Mouse (Mus musculus) neural tube, embryonic 12.5 days (tissue): ENCODE measurements around the gene Oxnad1. TPM values are rescaled to one million over a fixed set of nuclear protein-coding genes. Genes with fewer than 3 reads are reported as not detected.
"Not testable (repeated sequence)": the region's sequence is repeated elsewhere in the genome, so short reads cannot be mapped to it uniquely, and the experiment has no call there.

Experiments
- ATAC-seq: fragments of 200-750 bp; cut with Nextera tagmentation; 2 replicates; pipeline ENCODE4 v1.8.0; 2017; ENCODE audit warnings: low read depth, mild to moderate bottlenecking, moderate TSS enrichment, moderate library complexity; ENCODE audit not compliant: low FRiP score
- H3K27ac ChIP-seq: fragments of 300-500 bp; sonication (generic); 2 replicates; pipeline ENCODE4 v1.5.1; 2016
- H3K27me3 ChIP-seq: fragments of 300-500 bp; sonication (generic); replicated peaks from 2 replicates; pipeline ENCODE4 v1.6.1; 2016; ENCODE audit warnings: mild to moderate bottlenecking
- H3K36me3 ChIP-seq: fragments of 300-500 bp; sonication (generic); 2 replicates; pipeline ENCODE4 v1.6.1; 2016; ENCODE audit warnings: mild to moderate bottlenecking
- H3K4me1 ChIP-seq: fragments of 300-500 bp; sonication (generic); 2 replicates; pipeline ENCODE4 v1.6.1; 2016
- H3K4me2 ChIP-seq: fragments of 300-500 bp; sonication (generic); replicated peaks from 2 replicates; pipeline ENCODE4 v1.6.1; 2016; ENCODE audit warnings: mild to moderate bottlenecking
- H3K4me3 ChIP-seq: fragments of 300-500 bp; sonication (generic); 2 replicates; pipeline ENCODE4 v1.5.1; 2016
- H3K9ac ChIP-seq: fragments of 300-500 bp; sonication (generic); 2 replicates; pipeline ENCODE4 v1.6.1; 2016; ENCODE audit warnings: mild to moderate bottlenecking
- H3K9me3 ChIP-seq: fragments of 300-500 bp; sonication (generic); 2 replicates; pipeline ENCODE4 v1.6.1; 2016; ENCODE audit warnings: mild to moderate bottlenecking
- WGBS: fragments of 180-500 bp; shearing (Covaris S2); methylation state at CpG from one replicate; pipeline ENCODE4 v1.1.7; 2016; 5-methylcytosine and 5-hydroxymethylcytosine counted together
- polyA plus RNA-seq: library from polyadenylated mRNA; unstranded; fragments of >200 nt; fragmentation: Nextera tagmentation; extraction: Ambion mirVana; gene quantifications from 2 replicates; pipeline ENCODE4 v1.2.1, GENCODE M21; 2016

Oxnad1 gene
- polyA plus RNA-seq, 1 experiment from 2014 or later: 22.5 TPM

DNA sequence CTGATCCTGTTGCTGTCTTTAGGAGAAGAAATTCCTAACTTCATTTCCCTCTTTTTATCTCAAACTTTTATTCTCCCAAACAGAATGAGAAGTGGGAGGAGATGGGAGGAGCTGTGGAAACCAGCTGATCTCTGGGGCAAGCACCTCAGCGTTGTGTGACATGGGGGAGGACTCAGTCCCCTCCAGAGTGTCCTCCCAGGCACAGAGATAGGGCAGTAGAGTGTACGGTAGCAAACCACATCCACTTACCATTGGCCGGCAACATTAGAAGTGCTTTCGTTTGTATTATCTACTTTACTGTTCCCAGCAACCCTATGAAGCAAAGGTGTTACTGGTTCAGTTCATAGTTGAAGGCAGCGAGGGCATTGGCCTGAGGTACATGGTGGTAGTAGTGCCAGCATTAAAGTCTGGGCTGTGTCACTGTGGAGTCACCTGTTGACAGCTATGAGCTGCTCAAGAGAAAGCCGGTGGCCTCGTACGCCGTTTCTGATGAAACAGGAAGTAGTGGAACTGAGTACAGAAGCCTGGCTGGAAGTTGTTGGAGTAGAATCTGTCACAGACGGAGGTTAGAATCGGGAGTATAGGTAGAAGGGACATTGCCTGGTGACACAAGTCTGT, 8.4 kb downstream of the Oxnad1 start:
- H3K4me2 ChIP-seq: no peak overlapping the region
- no peak overlapping the region for H3K9ac ChIP-seq
- H3K4me1 ChIP-seq: no peaks in the 10 kb centered on the region
- ATAC-seq: no peak
- H3K9me3 ChIP-seq: no peaks in the 10 kb centered on the region
- no peaks in the 10 kb centered on the region for H3K27me3 ChIP-seq
- H3K27ac ChIP-seq: no peak overlapping the region
- WGBS: 93% methylated on average over 11 of the region's 11 CpGs
- H3K4me3 ChIP-seq: no peak overlapping the region
- peaks cover 56% of the 10 kb centered on the region for H3K36me3 ChIP-seq

DNA sequence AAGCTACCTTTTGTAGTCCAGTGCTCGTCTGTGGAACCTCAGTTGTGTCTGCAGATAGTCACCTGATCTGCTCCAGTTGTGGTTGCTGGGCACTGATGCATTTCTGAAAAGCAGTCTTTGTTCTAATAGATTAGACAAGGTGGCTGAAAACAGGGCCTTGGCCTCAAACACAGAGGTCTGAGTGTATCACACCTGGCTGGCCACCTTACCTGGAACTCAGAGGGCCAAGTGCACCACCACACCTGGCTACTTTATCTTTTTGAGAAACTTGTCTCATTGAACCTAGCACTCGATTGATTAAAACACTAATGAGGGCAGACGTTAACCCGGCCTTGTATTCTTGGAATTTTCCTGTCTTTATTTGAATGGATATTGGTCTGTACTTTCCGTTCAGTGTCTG, 10.5 kb downstream of the Oxnad1 start:
- 89% methylated on average over 5 of the region's 5 CpGs for WGBS
- H3K27ac ChIP-seq: no peak overlapping the region
- H3K9ac ChIP-seq: no peak overlapping the region
- no peak overlapping the region for H3K4me2 ChIP-seq
- ATAC-seq: no peak
- no peaks in the 10 kb centered on the region for H3K9me3 ChIP-seq
- no peaks in the 10 kb centered on the region for H3K27me3 ChIP-seq
- no peak overlapping the region for H3K4me3 ChIP-seq
- peaks cover 76% of the 10 kb centered on the region for H3K36me3 ChIP-seq
- H3K4me1 ChIP-seq: no peaks in the 10 kb centered on the region

DNA sequence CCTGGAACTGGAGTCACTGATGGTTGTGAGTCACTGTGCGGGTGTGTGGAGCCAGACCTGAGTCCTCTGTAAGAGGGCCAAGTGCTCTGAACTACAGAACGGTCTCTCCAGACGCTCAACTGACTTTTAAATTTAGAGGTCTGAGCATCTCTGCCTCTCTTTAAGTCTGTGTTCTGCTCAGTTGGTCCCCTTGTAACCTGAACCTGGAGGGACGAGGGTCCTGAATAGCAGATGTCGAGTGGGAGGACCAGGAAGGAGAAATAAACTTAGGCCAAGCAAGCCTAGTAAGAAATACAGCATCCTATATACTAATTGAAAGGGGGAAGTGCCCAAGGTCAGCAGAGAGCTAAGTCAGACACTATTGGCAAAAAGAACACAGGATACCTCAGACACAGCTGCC, 11.6 kb downstream of the Oxnad1 start:
- no peak overlapping the region for H3K9ac ChIP-seq
- no peak overlapping the region for H3K27ac ChIP-seq
- H3K36me3 ChIP-seq: peaks cover 78% of the 10 kb centered on the region
- no peaks in the 10 kb centered on the region for H3K4me1 ChIP-seq
- no peaks in the 10 kb centered on the region for H3K27me3 ChIP-seq
- no peaks in the 10 kb centered on the region for H3K9me3 ChIP-seq
- H3K4me2 ChIP-seq: no peak overlapping the region
- WGBS: 90% methylated on average over 5 of the region's 5 CpGs
- ATAC-seq: no peak
- no peak overlapping the region for H3K4me3 ChIP-seq

DNA sequence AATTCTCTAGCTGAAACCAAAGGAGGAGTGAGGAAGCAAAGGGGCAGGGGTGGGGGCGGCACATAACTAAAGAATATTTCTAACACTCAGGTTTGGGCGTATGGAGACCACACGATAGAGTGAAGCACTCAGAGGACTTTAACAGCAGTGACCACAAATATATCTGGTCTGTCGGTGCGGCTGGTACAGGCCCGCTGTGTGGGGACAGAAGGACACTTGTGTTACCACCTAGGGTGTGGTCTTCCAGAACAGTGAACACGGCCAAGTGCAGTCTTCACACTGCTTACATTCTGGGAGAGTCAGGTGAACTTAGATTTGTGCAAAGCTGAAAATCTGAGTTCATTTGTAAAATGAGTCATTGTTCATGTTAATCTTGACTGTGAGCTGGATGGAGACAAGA, 12.5 kb downstream of the Oxnad1 start:
- Histone ChIP-seq H3K9me3 (no peaks in the 10 kb centered on the region), H3K36me3 (peaks cover 75% of the 10 kb centered on the region), H3K27me3 (no peaks in the 10 kb centered on the region), H3K9ac (no peak overlapping the region), H3K4me1 (no peaks in the 10 kb centered on the region), H3K27ac (no peak overlapping the region), H3K4me3 (no peak overlapping the region), H3K4me2 (no peak overlapping the region)
- ATAC-seq: no peak
- WGBS: 96% methylated on average over 7 of the region's 7 CpGs

DNA sequence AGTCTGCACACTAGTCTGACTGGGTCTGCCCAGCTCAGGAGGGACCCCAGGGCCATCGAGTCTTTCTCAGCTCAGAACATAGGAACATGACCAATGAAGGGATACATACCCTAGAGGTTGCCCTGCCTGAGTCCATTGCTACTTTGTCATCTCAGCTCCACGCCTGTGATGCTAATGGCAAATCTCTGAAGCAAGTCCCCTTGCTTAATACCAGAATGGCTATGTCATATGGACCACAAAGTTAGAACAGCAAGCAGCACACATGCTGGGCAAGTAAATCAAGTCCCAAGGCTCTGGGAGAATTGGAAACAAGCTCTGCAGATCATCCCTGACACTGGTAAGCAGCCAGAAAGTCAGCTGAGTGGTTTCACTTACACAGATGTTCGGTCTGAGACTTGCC, 13.8 kb downstream of the Oxnad1 start:
- H3K27me3 ChIP-seq: no peaks in the 10 kb centered on the region
- no peaks in the 10 kb centered on the region for H3K4me1 ChIP-seq
- H3K4me3 ChIP-seq: no peak overlapping the region
- H3K4me2 ChIP-seq: no peak overlapping the region
- no peak overlapping the region for H3K9ac ChIP-seq
- ATAC-seq: no peak
- H3K36me3 ChIP-seq: peaks cover 66% of the 10 kb centered on the region
- H3K9me3 ChIP-seq: no peaks in the 10 kb centered on the region
- no peak overlapping the region for H3K27ac ChIP-seq
- 95% methylated on average over 3 of the region's 3 CpGs for WGBS

DNA sequence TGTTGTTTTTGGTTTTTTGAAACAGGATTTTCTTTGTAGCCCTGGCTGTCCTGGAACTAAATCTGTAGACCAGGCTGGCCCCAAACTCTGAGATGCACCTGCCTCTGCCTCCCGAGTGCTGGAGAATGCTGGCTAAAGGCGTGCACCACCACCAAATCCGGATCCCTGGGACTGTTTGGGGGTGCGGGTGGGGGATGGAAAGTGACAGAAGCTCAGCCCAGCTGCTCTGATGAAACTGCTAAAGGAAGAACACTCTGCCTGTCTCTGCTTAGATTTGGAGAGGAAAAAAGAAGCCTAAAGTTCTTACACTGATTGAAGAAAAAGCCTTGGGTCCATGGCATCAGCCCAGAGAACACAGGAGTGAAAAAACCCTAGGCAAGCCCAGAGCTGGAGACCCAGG, 18.4 kb downstream of the Oxnad1 start:
- Histone ChIP-seq H3K4me3 (no peak overlapping the region), H3K9me3 (no peaks in the 10 kb centered on the region), H3K27ac (no peak overlapping the region), H3K27me3 (no peaks in the 10 kb centered on the region), H3K4me2 (no peak overlapping the region), H3K36me3 (peaks cover 31% of the 10 kb centered on the region), H3K9ac (no peak overlapping the region), H3K4me1 (no peaks in the 10 kb centered on the region)
- ATAC-seq: no peak
- WGBS: 86% methylated on average over 4 of the region's 4 CpGs

DNA sequence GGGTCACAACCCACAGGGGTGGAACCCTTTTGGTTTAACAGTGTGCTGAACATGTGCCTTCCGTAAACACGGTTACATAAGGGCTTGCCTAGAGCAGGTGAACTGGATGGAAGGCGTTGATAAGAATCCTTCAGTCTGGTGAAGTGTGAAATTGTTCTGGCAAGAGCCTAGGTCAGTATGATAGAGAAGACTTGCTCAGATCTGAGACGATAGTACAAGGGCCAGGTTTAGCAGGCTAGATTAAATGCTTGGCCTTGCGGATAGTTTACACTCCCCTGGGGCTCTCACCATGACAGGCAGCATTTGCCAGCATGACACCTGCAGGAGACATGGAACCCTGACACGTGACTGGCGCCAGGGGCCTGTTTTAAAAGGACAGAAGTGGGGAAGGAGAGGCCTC, 20.5 kb downstream of the Oxnad1 start:
- ATAC-seq: no peak
- WGBS: 71% methylated on average over 7 of the region's 7 CpGs
- H3K9me3 ChIP-seq: no peaks in the 10 kb centered on the region

DNA sequence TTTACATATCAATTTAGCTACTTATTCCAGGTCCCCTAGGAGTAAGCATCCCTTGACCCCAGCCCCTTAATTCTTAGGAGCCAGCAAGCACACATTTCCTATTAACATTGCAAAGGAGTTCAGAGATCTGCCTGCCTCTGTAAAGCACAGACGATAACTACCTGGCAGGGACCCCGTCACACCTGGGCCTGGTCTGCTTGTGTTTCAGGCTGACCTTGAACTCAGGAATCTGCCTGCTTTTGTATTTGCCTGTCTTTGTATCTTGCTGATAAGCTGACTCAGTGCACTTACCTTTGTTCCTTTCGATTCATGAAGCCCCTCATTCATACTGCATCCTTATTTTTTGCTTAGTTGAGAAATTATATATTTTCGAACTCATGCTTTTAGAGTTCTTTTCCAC, 21.7 kb downstream of the Oxnad1 start:
- Histone ChIP-seq H3K36me3 (peaks cover 7% of the 10 kb centered on the region; the same call in 1 of the 2 replicates), H3K4me3 (no peak overlapping the region), H3K9ac (no peak overlapping the region), H3K9me3 (no peaks in the 10 kb centered on the region), H3K4me2 (no peak overlapping the region), H3K4me1 (no peaks in the 10 kb centered on the region), H3K27ac (no peak overlapping the region), H3K27me3 (no peaks in the 10 kb centered on the region)
- ATAC-seq: no peak
- 95% methylated on average over 4 of the region's 4 CpGs for WGBS

More for the DNA sequence above, 20.5 kb downstream of the Oxnad1 start:
- Histone ChIP-seq H3K27me3 (no peaks in the 10 kb centered on the region), H3K36me3 (peaks cover 10% of the 10 kb centered on the region; the same call in 1 of the 2 replicates), H3K9ac (no peak overlapping the region), H3K27ac (no peak overlapping the region), H3K4me1 (no peaks in the 10 kb centered on the region), H3K4me2 (no peak overlapping the region), H3K4me3 (no peak overlapping the region)

DNA sequence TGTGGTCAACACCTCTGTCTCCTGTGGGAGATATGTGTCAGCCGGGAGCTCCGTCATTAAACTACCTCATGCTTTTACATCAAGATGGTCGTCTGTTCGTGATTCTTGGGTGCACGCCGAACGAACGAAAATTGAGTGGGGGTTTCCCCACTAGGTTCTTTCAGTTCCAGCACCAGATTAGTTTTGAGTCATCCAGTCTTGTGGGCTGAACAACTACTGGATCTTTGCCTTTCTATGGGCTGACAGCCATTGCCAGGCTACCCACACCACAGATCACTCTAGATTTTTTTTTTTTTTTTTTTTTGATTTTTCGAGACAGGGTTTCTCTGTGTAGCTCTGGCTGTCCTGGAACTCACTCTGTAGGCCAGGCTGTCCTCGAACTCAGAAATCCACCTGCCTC, 26.9 kb downstream of the Oxnad1 start:
- not testable (repeated sequence) for H3K36me3 ChIP-seq, H3K27ac ChIP-seq, ATAC-seq, H3K9me3 ChIP-seq, H3K4me1 ChIP-seq, H3K4me3 ChIP-seq, H3K9ac ChIP-seq, H3K4me2 ChIP-seq, H3K27me3 ChIP-seq
- WGBS: 92% methylated on average over 10 of the region's 10 CpGs

DNA sequence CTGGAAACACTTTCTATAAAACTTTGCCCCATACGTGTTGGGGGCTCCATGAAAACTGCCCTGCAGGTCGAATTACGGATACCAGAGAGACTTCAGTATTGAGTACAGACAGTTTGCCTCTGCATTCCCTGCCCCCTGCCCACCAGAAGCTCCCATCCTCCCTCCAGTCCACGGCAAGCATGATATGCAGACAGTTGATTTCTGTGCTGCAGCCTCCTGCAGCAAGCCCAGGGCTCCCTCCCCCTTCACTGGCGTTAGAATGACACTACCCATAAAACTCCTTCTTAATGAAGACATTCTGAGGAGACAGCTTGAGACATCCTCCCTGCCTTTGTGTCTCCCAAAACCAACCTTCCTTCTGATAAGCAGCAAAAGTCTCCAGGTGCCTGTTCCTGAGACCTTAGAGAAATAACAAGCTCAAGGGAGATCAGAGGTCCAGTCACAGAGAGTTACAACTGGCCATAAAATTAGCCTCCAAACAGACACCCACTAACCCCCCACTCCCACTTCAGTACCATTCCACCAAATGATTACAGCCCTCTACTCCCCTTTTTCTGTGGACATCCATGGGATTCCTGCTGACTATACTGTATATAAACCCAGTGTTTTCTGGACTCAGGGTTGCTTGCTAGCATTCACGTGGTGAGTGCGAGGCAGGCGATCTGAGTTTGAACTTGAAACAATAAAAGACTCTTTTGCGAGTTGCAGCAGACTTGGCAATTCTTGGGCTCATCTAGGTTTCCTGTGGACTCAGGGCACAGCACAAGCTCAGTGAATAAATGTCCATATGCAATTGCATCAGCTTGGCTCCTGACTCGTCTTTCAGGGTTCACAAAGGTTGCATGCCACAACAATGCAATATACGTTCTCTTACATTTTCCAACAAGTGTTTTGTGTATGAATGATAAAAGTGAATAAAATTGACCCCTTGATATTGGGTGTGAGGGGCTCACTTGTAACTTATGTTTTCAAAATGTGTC, 36.1 kb downstream of the Oxnad1 start:
- no peak overlapping the region for H3K4me3 ChIP-seq
- H3K9ac ChIP-seq: no peak overlapping the region
- H3K27ac ChIP-seq: no peak overlapping the region
- 64% methylated on average over 11 of the region's 11 CpGs for WGBS
- no peaks in the 10 kb centered on the region for H3K4me1 ChIP-seq
- no peak overlapping the region for H3K4me2 ChIP-seq
- no peaks in the 10 kb centered on the region for H3K9me3 ChIP-seq
- no peaks in the 10 kb centered on the region for H3K27me3 ChIP-seq
- no peaks in the 10 kb centered on the region for H3K36me3 ChIP-seq
- no peak for ATAC-seq

DNA sequence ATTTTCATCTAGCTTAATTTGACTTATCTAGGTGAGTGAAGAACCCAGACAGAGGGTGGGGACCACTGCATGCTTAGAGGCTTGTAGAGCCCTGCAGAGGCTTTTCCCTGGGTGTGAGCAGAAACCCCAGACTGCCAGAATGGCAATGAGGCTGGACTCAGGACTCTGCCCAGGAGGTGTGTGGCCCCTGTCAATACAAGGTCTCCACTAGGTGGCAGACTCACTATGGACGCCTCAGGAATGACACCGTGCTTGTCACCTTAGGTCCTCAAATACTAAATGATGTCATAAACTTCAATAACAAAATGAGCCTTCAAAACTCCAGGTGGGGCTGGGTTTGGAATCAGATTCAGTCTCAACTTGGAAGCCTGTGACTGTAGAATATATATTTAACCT, 36.7 kb downstream of the Oxnad1 start:
- no peak overlapping the region for H3K27ac ChIP-seq
- H3K4me3 ChIP-seq: no peak overlapping the region
- 57% methylated on average over 2 of the region's 2 CpGs for WGBS
- no peaks in the 10 kb centered on the region for H3K36me3 ChIP-seq
- no peaks in the 10 kb centered on the region for H3K27me3 ChIP-seq
- ATAC-seq: no peak
- H3K4me1 ChIP-seq: no peaks in the 10 kb centered on the region
- H3K9me3 ChIP-seq: no peaks in the 10 kb centered on the region
- no peak overlapping the region for H3K4me2 ChIP-seq
- H3K9ac ChIP-seq: no peak overlapping the region

DNA sequence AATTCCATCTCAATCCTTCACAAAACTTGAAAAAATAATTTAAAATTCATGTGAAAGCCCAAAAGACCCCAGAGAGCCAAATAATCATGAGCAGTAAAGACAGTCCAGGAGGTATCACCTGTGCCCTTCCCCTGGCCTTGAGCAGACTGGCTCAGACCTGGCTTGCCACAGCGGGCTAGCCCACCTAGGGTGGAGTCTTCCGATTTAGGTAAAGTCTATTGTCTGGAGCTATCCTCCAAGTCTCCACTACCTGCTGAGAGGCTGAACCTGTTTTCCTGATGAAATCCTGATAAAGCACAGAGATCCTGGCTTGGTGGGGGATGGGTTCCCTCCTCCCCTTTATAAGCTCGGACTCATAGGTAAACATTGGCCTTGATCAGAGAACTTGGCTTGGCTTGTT, 39.1 kb downstream of the Oxnad1 start:
- H3K27me3 ChIP-seq: no peaks in the 10 kb centered on the region
- H3K4me3 ChIP-seq: no peak overlapping the region
- ATAC-seq: no peak
- H3K9ac ChIP-seq: no peak overlapping the region
- no peaks in the 10 kb centered on the region for H3K9me3 ChIP-seq
- WGBS: 74% methylated on average over 3 of the region's 3 CpGs
- no peaks in the 10 kb centered on the region for H3K4me1 ChIP-seq
- no peak overlapping the region for H3K4me2 ChIP-seq
- H3K36me3 ChIP-seq: no peaks in the 10 kb centered on the region
- H3K27ac ChIP-seq: no peak overlapping the region
